Mouse (Mus musculus): ENCODE data around the gene Rb1. TPM values are rescaled to one million over a fixed set of nuclear protein-coding genes. Genes with fewer than 3 reads are reported as not detected.

Gene Rb1
- polyA plus RNA-seq, 1 experiment from 2014 or later, result 15.1 TPM

DNA sequence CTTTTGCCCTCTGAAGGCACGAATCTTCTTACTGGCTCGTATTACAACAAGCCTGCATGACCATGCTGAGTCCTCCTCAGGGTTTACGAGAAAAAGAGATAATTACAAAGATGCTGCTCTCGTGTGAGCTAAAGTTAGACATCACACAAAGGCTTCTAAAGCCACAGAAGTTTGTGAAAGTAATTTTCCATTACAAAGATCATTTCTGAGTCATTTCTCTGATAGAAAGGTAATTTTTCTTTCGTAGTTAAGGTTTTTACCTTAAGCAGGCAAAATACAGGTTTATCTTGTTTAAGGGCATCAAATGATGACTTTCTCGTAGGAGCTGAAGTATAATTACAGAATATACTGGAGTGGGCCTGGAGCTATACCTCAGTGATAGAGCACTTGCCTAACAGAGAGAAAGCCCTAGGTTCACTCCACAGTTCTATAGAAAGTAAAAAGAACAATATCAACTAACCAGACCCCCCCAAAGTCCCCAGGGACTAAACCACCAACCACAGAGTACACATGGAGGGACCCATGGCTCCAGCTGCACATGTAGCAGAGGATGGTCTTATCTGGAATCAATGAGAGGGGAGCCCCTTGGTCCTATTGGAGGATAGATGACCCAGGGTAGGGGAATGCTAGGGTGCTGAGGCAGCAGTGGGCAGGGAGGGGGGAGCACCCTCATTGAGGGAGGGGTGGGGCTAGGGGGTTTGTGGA is 14.6 kb upstream of the Rb1 start:
- H3K36me3 ChIP-seq (ENCODE audit: control insufficient read depth, insufficient read depth), result no peaks in the 10 kb centered on the region

DNA sequence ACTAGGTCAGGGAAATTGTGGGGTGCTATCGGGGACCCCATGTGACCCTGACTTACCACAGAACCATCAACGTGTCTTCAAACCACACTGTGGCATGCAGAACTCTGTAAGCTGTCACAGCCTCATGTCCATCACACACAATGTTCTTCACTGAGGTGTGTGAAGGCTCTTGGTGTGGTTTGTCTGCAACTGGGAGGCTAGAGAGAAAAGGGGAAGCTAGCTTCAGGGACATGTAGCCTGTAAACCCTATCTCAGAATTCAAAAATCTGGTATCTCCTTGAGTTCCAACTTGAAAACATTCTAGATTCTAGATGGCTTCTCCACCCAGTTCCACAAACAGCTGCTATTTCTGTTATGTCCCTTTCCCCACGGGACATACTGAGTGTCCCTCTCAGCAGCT is 14.0 kb upstream of the Rb1 start:
- Histone ChIP-seq H3K36me3 (ENCODE audit: control insufficient read depth, insufficient read depth) (no peaks in the 10 kb centered on the region), H3K9ac (ENCODE audit: low read depth, low read length) (no peak overlapping the region), H3K27ac (ENCODE audit: low read depth, low read length) (no peak overlapping the region), H3K4me3 (ENCODE audit: low read depth, low read length) (no peak overlapping the region), H3K4me2 (replicated peaks; ENCODE audit: low read depth) (no peak overlapping the region), H3K27me3 (replicated peaks; ENCODE audit: control insufficient read depth, insufficient read depth, low read length) (no peaks in the 10 kb centered on the region), H3K9me3 (ENCODE audit: control insufficient read depth) (no peaks in the 10 kb centered on the region), H3K4me1 (replicated peaks; ENCODE audit: control insufficient read depth, insufficient read depth, low read length) (no peaks in the 10 kb centered on the region)
- TF ChIP-seq CTCF (IDR thresholded peaks at IDR 0.05; ENCODE audit: low read depth), result no peak
- whole genome bisulfite sequencing, result 71% methylated on average over 3 of the region's 3 CpGs
- ATAC-seq, result no peak

More for the DNA sequence above, 14.6 kb upstream of the Rb1 start:
- no peaks in the 10 kb centered on the region for H3K9me3 ChIP-seq (ENCODE audit: control insufficient read depth)
- no peak overlapping the region for H3K4me3 ChIP-seq (ENCODE audit: low read depth, low read length)
- H3K9ac ChIP-seq (ENCODE audit: low read depth, low read length), result no peak overlapping the region
- ATAC-seq, result no peak
- no peak for TF ChIP-seq CTCF (IDR thresholded peaks at IDR 0.05; ENCODE audit: low read depth)
- no peak overlapping the region for H3K4me2 ChIP-seq (replicated peaks; ENCODE audit: low read depth)
- WGBS, result 61% methylated on average over 6 of the region's 6 CpGs
- H3K27ac ChIP-seq (ENCODE audit: low read depth, low read length), result no peak overlapping the region
- H3K27me3 ChIP-seq (replicated peaks; ENCODE audit: control insufficient read depth, insufficient read depth, low read length), result no peaks in the 10 kb centered on the region
- H3K4me1 ChIP-seq (replicated peaks; ENCODE audit: control insufficient read depth, insufficient read depth, low read length), result no peaks in the 10 kb centered on the region

DNA sequence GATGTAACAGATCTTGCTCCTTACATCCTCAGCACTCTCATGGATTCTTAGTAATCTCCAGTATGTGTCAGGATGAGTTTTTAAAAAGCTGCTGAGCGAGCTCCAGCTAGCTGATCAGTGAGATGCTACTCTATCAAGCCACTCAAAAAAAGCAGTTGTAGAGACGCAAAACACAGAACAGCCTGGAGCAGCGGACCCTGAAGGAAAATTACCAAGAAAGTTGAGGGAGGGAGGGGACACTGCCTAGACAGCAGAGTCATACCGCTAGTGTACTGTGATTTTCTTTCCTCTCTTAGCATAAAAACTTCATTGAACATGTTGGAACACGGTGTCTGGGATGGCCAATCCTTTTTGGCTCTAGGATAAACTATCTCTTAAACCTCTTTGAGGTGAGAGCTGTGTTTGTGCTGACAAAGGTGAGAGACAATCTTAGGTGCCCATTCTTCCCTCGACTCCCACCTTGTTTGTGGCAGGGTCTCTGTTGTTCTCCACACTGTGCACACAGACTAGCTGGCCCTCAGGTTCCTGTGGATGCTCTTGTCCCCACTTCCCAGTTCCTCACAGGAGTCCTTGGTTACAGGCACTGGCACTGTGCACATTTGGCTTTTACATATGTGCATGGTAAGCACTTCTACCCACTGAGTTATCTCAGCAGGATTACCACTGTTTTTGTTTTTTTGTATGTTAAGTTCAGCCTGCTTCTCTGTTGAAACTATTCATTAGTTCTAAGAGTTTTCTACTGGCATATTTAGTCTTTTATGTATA is 10.9 kb upstream of the Rb1 start:
- no peaks in the 10 kb centered on the region for H3K27me3 ChIP-seq (replicated peaks; ENCODE audit: control insufficient read depth, insufficient read depth, low read length)
- H3K4me3 ChIP-seq (ENCODE audit: low read depth, low read length), result no peak overlapping the region
- no peak overlapping the region for H3K4me2 ChIP-seq (replicated peaks; ENCODE audit: low read depth)
- TF ChIP-seq CTCF (IDR thresholded peaks at IDR 0.05; ENCODE audit: low read depth), result no peak
- no peaks in the 10 kb centered on the region for H3K9me3 ChIP-seq (ENCODE audit: control insufficient read depth)
- no peak overlapping the region for H3K9ac ChIP-seq (ENCODE audit: low read depth, low read length)
- no peaks in the 10 kb centered on the region for H3K36me3 ChIP-seq (ENCODE audit: control insufficient read depth, insufficient read depth)
- WGBS, result 71% methylated on average over 6 of the region's 6 CpGs
- no peak for ATAC-seq
- H3K4me1 ChIP-seq (replicated peaks; ENCODE audit: control insufficient read depth, insufficient read depth, low read length), result no peaks in the 10 kb centered on the region
- no peak overlapping the region for H3K27ac ChIP-seq (ENCODE audit: low read depth, low read length)

DNA sequence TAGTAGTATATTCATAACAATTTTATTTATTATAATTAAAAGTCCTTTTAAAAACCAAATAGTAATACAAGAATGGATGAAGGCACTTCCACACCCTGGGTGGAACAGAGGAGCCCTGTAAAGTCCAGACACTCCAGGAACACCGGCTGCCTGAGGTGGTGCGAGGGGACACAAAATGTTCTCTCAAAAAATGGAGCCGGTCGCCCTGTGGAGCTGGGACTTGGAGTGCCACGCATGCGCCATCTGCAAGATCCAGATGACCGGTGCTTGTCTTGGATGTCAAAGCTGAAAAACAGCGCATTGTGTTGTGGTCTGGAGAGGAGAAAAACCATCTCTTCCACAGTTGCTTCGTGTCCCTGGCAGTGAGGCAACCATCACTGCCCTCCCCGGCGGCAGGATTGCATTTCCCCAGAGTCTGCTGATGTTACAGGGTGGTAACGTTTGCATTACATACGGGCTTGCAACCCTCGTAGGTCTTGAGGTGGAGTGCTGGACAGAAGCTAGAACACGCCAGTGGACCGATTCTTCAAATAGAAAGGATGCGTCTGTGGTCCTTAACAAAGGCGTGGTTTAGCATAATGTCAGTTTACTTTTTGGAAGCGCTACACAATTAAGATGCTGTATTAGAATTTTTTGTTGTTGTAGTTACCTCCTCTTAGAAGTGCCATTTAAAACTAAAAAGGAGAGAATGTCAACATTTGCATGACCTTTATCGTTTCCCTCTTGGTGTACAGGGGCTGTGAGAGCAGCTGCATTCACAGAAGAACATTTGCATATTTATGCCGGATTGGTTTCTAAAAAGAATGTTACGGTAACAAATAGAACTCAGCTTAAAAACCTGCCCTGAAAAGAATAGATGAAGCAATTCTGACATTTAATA is 9.5 kb upstream of the Rb1 start:
- no peaks in the 10 kb centered on the region for H3K36me3 ChIP-seq (ENCODE audit: control insufficient read depth, insufficient read depth)
- 80% methylated on average over 22 of the region's 22 CpGs for WGBS
- H3K4me2 ChIP-seq (replicated peaks; ENCODE audit: low read depth), result no peak overlapping the region
- ATAC-seq, result no peak
- H3K4me1 ChIP-seq (replicated peaks; ENCODE audit: control insufficient read depth, insufficient read depth, low read length), result no peaks in the 10 kb centered on the region
- H3K9ac ChIP-seq (ENCODE audit: low read depth, low read length), result no peak overlapping the region
- H3K9me3 ChIP-seq (ENCODE audit: control insufficient read depth), result no peaks in the 10 kb centered on the region
- H3K27ac ChIP-seq (ENCODE audit: low read depth, low read length), result no peak overlapping the region
- H3K27me3 ChIP-seq (replicated peaks; ENCODE audit: control insufficient read depth, insufficient read depth, low read length), result no peaks in the 10 kb centered on the region
- H3K4me3 ChIP-seq (ENCODE audit: low read depth, low read length), result no peak overlapping the region
- no peak for TF ChIP-seq CTCF (IDR thresholded peaks at IDR 0.05; ENCODE audit: low read depth)

DNA sequence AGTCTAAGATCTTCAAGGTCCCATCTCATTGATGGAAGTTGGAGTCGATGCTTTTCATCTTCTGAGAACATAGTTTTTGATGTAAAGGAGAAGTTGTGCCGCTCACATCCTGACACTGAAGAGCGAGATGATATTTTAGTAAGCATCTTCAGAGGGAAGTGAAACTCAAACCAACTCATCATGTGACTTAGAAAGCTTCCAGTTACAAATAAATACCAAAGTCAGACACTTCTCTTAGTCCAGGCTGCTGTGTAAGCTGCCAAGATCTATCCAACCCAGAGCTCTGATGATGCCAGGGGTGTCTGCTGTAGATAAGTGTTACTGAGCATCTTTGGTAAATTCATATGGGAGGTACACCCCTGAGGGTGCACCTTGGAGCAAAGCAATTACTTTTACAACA is 8.3 kb upstream of the Rb1 start:
- H3K27me3 ChIP-seq (replicated peaks; ENCODE audit: control insufficient read depth, insufficient read depth, low read length), result no peaks in the 10 kb centered on the region
- H3K36me3 ChIP-seq (ENCODE audit: control insufficient read depth, insufficient read depth), result no peaks in the 10 kb centered on the region
- H3K4me2 ChIP-seq (replicated peaks; ENCODE audit: low read depth), result no peak overlapping the region
- H3K27ac ChIP-seq (ENCODE audit: low read depth, low read length), result no peak overlapping the region
- H3K9me3 ChIP-seq (ENCODE audit: control insufficient read depth), result no peaks in the 10 kb centered on the region
- TF ChIP-seq CTCF (IDR thresholded peaks at IDR 0.05; ENCODE audit: low read depth), result no peak
- ATAC-seq, result no peak
- H3K4me3 ChIP-seq (ENCODE audit: low read depth, low read length), result no peak overlapping the region
- H3K9ac ChIP-seq (ENCODE audit: low read depth, low read length), result no peak overlapping the region
- 83% methylated on average over 3 of the region's 3 CpGs for WGBS
- H3K4me1 ChIP-seq (replicated peaks; ENCODE audit: control insufficient read depth, insufficient read depth, low read length), result no peaks in the 10 kb centered on the region

DNA sequence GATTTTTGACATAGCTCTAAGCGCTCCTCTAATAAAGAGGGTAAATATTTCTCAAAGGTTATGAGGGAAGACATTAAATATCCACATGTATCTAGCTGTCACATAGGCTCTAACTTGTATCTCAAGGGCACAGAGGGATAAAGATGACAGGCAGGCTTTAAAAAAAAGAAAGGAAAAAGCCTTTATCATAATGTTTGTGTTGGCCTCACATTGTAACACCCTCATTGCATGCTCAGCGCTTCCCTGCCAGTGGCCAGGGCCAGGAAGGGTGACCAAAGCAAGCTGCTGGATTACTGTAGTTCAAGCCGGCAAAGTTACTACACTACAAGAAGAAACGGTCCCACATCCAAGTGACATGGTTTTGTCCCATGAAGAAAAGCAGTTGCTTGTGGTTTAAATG is 5.8 kb upstream of the Rb1 start:
- Histone ChIP-seq H3K9me3 (ENCODE audit: control insufficient read depth) (no peaks in the 10 kb centered on the region), H3K36me3 (ENCODE audit: control insufficient read depth, insufficient read depth) (no peaks in the 10 kb centered on the region), H3K9ac (ENCODE audit: low read depth, low read length) (no peak overlapping the region), H3K4me2 (replicated peaks; ENCODE audit: low read depth) (no peak overlapping the region), H3K27me3 (replicated peaks; ENCODE audit: control insufficient read depth, insufficient read depth, low read length) (no peaks in the 10 kb centered on the region), H3K27ac (ENCODE audit: low read depth, low read length) (no peak overlapping the region), H3K4me3 (ENCODE audit: low read depth, low read length) (no peak overlapping the region), H3K4me1 (replicated peaks; ENCODE audit: control insufficient read depth, insufficient read depth, low read length) (no peaks in the 10 kb centered on the region)
- WGBS, result 83% methylated on average over 4 of the region's 4 CpGs
- ATAC-seq, result no peak
- no peak for TF ChIP-seq CTCF (IDR thresholded peaks at IDR 0.05; ENCODE audit: low read depth)
